Mouse (Mus musculus) stomach, adult 2 months (tissue): ENCODE data around the gene Bspry. TPM values are rescaled to one million over a fixed set of nuclear protein-coding genes. Genes with fewer than 3 reads are reported as not detected.

ENCODE experiments used
- polyA plus RNA-seq: library from polyadenylated mRNA; depleted of rRNA; stranded (reverse); fragments of >200 nt; gene quantifications from 2 replicates; pipeline ENCODE4 v1.2.3, GENCODE M21; 2012; rRNA removed

Gene Bspry
- 34.3 and 51.2 TPM in 2 replicates for polyA plus RNA-seq

DNA sequence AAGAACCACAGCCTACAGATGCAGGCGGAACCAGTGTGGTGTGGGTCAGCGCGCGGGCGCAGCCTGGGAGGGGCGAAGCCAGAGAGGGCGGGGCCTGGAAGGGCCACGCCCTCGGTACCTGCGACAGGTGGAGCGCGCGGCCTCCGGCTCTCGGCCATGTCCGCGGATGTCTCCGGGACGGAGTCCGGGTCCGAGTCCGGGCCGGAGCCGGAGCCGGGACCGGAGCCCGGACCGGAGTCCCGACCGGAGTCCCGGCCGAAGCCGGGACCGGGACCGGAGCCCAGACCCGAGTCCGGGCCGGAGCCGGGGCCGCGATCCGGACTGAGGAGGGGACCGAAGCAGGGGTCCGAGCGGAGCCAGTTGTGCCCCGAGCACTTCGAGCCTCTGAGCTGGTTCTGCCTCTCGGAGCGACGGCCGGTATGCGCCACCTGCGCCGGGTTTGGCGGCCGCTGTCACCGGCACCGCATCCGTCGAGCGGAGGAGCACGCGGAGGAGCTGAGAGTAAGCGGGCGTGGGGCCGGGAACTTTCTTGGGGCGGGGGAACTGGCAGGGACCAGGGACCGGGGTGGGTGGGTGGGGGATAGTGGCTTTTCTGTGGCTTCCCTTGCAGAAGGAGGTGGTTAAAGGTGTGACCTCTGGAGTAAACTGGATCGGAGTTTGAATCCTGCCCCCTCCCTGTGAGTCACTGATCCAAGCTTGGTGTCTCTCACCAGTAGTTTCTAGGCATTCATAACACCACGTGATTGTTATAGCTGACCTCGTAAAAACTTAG, at the start of gene Bspry:
Gene Bspry (plus strand): TSS at position 117 of the 772 bp plus-strand sequence.

DNA sequence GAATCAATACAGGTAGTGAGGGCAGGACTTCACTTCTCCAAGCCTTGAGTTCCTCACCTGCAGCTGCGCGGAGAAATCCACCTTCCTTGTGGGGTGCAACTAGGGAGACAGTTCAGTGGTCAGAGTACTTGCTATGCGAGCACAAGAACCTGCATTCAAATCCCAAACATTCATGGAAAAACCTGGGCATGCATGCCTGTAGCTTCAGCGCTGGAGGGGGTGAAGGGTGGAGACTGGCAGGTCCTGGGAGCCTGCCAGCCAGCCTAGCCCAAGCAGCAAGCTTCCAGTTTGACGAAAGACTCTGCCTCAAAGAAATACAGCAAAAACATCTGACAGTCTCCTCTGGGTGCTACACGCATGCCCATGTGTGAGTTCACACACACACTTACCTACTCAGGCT, 44.8 kb upstream of the Bspry start, which contains the start of gene Rnf183:
Gene Rnf183 (minus strand): TSS at position 172 of the 400 bp plus-strand sequence.

DNA sequence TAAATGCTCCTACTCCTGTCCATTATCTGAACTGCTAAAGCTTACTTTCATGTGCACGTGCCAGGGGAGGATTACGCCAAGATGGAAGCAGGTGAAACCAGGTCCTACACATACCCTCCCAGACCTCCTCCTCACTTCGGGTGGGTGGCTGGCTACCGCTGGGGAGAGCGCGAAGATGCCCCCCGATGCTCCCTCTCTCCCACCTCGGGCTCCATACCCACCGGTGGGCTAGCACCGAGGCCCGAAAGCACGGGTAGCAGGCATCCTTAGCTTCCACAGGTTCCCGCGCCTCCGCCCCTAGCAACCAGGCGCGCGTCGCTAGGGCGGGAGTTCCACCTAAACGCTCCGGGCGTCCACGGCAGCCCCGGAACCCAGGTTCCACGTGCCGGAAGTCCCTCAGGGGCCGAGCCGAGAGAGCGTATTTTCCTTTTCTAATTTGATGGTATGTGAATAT, 9.2 kb upstream of the Bspry start, which contains the start of gene Wdr31:
Gene Wdr31 (minus strand): TSS at position 299 of the 454 bp plus-strand sequence.

DNA sequence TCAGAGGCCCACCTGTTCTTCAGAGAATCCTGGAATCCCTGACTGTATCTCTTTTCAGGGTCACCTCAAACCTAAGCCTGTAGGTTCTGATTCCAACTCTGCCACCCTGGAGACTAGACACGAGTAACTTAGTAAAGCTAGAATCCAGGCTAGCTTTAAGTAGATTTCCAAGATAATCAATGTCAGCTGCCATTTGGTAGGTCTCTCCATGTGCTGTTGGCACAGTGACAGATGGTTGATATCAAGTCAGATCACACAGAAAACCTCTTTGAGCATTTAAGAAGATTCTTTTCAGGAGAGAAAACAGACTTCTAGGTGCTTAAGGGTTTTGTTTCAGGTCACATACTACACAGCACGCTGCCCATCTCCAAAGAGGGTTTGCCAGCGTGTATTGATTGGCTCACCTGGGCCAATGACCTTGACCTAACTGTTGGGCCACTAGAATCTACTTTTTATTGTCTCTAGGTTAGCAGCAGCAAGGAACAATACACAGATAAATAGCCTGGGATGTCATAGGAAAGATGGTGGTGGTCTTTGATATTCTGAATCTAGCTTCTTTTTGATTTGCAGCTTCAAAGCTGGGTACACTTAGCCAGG, 23.6 kb downstream of the Bspry start, which contains the start of gene Hdhd3:
Gene Hdhd3 (minus strand): TSS at position 94 of the 597 bp plus-strand sequence.

DNA sequence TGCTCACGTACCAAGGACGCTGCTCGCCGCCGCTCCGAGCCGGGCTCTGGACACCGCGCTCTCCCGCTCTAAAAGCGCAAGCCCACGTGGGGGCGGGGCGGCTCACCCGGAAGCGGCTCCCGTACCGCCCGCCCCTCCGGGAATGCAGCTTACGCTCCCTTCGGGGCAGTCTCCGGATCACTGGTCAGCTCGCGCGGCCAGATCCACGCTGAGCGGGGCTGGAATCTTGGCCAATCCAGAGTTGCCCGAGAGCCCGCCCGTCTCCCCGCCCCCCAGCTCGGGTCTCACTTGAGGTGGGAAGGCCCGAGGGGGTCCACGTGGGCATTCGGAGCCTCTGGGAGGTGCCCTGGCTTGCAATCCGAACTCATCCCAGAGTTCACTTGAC, 40.0 kb downstream of the Bspry start, which contains the start of gene Alad:
Gene Alad (minus strand): TSS at position 70 of the 385 bp plus-strand sequence.

DNA sequence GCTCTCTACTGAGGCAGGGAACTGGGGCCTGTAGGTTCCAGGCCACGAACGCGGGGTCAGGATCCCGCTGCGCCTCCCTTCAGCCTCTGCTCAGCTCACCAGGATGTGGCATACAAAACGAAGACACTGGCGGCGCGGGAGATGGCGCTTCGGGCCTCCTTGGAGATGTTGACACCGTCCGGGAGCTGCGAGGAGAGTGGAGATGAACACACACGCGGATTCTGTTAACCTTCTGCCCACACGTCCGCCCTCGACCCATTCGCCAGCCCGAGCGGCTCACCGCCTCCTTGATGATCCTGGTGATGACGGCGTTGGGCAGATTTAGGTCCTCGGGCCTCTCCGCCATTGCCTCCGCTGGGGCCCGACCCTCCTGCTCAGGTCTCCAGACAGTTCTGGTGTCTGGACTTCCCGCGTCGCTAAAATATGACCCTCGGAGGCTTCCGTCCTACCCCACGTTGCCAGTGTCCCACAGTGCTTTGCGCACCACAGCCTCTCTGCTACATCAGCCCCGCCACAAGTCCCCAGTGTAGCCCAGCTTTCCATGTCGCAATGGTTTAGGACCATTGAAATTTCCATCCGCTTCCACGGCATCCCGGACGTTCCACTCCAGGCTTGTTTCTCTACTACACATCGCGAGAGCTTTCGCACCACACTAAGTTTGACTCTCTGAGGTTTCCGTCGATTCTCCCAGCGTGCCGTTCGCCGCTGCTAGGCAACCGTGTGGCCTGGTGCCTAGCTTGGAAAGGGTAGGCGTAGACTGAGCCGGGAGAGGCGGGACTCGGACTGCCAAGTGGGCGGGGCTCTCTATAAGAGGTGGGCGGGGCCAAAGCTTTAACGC, 45.0 kb downstream of the Bspry start, which contains the start of the genes Pole3 and 4933430I17Rik:
Gene Pole3 (minus strand): TSS at position 418 of the 838 bp plus-strand sequence.
Gene 4933430I17Rik (plus strand): TSS at position 719 of the 838 bp plus-strand sequence.

Other genes with a start within 250 kb of the Bspry start
- gene Zfp37, start 249.0 kb upstream of the Bspry start, polyA plus RNA-seq: 0.09 TPM in 1 of 2 replicates, not detected in the other
- gene Slc31a2, start 217.5 kb upstream of the Bspry start, polyA plus RNA-seq: 18.9 and 22.0 TPM in 2 replicates
- gene Fkbp15, start 119.5 kb upstream of the Bspry start, polyA plus RNA-seq: 11.2 and 11.3 TPM in 2 replicates
- gene Slc31a1, start 119.3 kb upstream of the Bspry start, polyA plus RNA-seq: 6.1 and 6.3 TPM in 2 replicates
- gene Cdc26, start 71.4 kb upstream of the Bspry start, polyA plus RNA-seq: 5.6 and 6.1 TPM in 2 replicates
- 1.5 and 2.5 TPM in 2 replicates for gene Prpf4, start 71.3 kb upstream of the Bspry start, polyA plus RNA-seq
- gene Rnf183, start 44.8 kb upstream of the Bspry start, polyA plus RNA-seq: 0.61 and 1.2 TPM in 2 replicates
- 0.56 and 0.94 TPM in 2 replicates for gene Wdr31, start 9.2 kb upstream of the Bspry start, polyA plus RNA-seq
- gene Hdhd3, start 23.4 kb downstream of the Bspry start, polyA plus RNA-seq: 7.8 and 12.7 TPM in 2 replicates
- 103 and 172 TPM in 2 replicates for gene Alad, start 39.9 kb downstream of the Bspry start, polyA plus RNA-seq
- 4.4 and 4.7 TPM in 2 replicates for gene Pole3, start 45.0 kb downstream of the Bspry start, polyA plus RNA-seq
- 0.05 TPM in 1 of 2 replicates, not detected in the other for gene 4933430I17Rik, start 45.3 kb downstream of the Bspry start, polyA plus RNA-seq
- 12.2 and 14.3 TPM in 2 replicates for gene Rgs3, start 79.8 kb downstream of the Bspry start, polyA plus RNA-seq